Mouse (Mus musculus): ENCODE results near the gene Adgrl4.

GRCm38 (mm10) chr3:151567541-151567940, 129.9 kb downstream of the Adgrl4 start:
- TF ChIP-seq CTCF (IDR thresholded peaks at IDR 0.05; ENCODE audit: control insufficient read depth, insufficient read depth, insufficient read length) (no peak), USF1 (IDR thresholded peaks at IDR 0.05; ENCODE audit: low read depth) (no peak), MYOG (IDR thresholded peaks at IDR 0.05; ENCODE audit: control insufficient read depth, extremely low read depth, insufficient read length) (no peak), MAX (IDR thresholded peaks at IDR 0.05) (no peak)
